Mouse (Mus musculus): ENCODE results near the gene Phldb1. TPM values are rescaled to one million over a fixed set of nuclear protein-coding genes. Genes with fewer than 3 reads are reported as not detected.
"Not testable (repeated sequence)": the region's sequence is repeated elsewhere in the genome, so short reads cannot be mapped to it uniquely, and the experiment has no call there.

The Phldb1 gene
- total RNA-seq, 2 experiments from 2014 or later: 71.8 to 86.4 TPM

GRCm38 (mm10) chr9:44652027-44652426 lies 83.0 kb downstream of the Phldb1 start:
- Histone ChIP-seq H3K27ac (no peak overlapping the region), H3K4me3 (no peak overlapping the region)
- peak; percentile 53 to 71 for DNase-seq (ENCODE audit: low spot score in 2 of 2)
- TF ChIP-seq CTCF (conservative IDR thresholded peaks at IDR 0.05): peak; percentile 91

GRCm38 (mm10) chr9:44648881-44649281 lies 86.1 kb downstream of the Phldb1 start:
- H3K27ac ChIP-seq: no peak overlapping the region
- no peak for DNase-seq (ENCODE audit: low spot score in 2 of 2)
- no peak for TF ChIP-seq CTCF (conservative IDR thresholded peaks at IDR 0.05)
- no peak overlapping the region for H3K4me3 ChIP-seq

GRCm38 (mm10) chr9:44647656-44648055 lies 87.3 kb downstream of the Phldb1 start:
- Histone ChIP-seq H3K4me3 (no peak overlapping the region), H3K27ac (no peak overlapping the region)
- TF ChIP-seq CTCF (conservative IDR thresholded peaks at IDR 0.05): no peak
- DNase-seq (ENCODE audit: low spot score in 2 of 2): no peak

- H3K27ac ChIP-seq: no peak overlapping the region
- no peak for TF ChIP-seq CTCF (conservative IDR thresholded peaks at IDR 0.05)
- DNase-seq (ENCODE audit: low spot score in 2 of 2): no peak
- H3K4me3 ChIP-seq: no peak overlapping the region
Observed at GRCm38 (mm10) chr9:44647026-44647425, 88.0 kb downstream of the Phldb1 start.

- no peak overlapping the region for H3K27ac ChIP-seq
- no peak for TF ChIP-seq CTCF (conservative IDR thresholded peaks at IDR 0.05)
- H3K4me3 ChIP-seq: no peak overlapping the region
- DNase-seq (ENCODE audit: low spot score in 2 of 2): no peak
Observed at GRCm38 (mm10) chr9:44646366-44646765, 88.6 kb downstream of the Phldb1 start.

GRCm38 (mm10) chr9:44645924-44646323 lies 89.1 kb downstream of the Phldb1 start:
- TF ChIP-seq CTCF (conservative IDR thresholded peaks at IDR 0.05): no peak
- DNase-seq (ENCODE audit: low spot score in 2 of 2): no peak
- Histone ChIP-seq H3K4me3 (no peak overlapping the region), H3K27ac (no peak overlapping the region)

GRCm38 (mm10) chr9:44645481-44645880 lies 89.5 kb downstream of the Phldb1 start:
- DNase-seq (ENCODE audit: low spot score in 2 of 2): no peak
- peak; percentile 32 for TF ChIP-seq CTCF (conservative IDR thresholded peaks at IDR 0.05)
- no peak overlapping the region for H3K27ac ChIP-seq
- no peak overlapping the region for H3K4me3 ChIP-seq

- DNase-seq (ENCODE audit: low spot score in 2 of 2): no peak
- Histone ChIP-seq H3K27ac (no peak overlapping the region), H3K4me3 (no peak overlapping the region)
- no peak for TF ChIP-seq CTCF (conservative IDR thresholded peaks at IDR 0.05)
Observed at GRCm38 (mm10) chr9:44644186-44644585, 90.8 kb downstream of the Phldb1 start.

GRCm38 (mm10) chr9:44643103-44643502 lies 91.9 kb downstream of the Phldb1 start:
- H3K4me3 ChIP-seq: no peak overlapping the region
- DNase-seq (ENCODE audit: low spot score in 2 of 2): no peak
- no peak for TF ChIP-seq CTCF (conservative IDR thresholded peaks at IDR 0.05)
- no peak overlapping the region for H3K27ac ChIP-seq

GRCm38 (mm10) chr9:44641616-44642015 lies 93.4 kb downstream of the Phldb1 start:
- no peak overlapping the region for H3K4me3 ChIP-seq
- no peak for TF ChIP-seq CTCF (conservative IDR thresholded peaks at IDR 0.05)
- H3K27ac ChIP-seq: no peak overlapping the region
- no peak for DNase-seq (ENCODE audit: low spot score in 2 of 2)

- H3K4me3 ChIP-seq: no peak overlapping the region
- DNase-seq (ENCODE audit: low spot score in 2 of 2): no peak
- no peak overlapping the region for H3K27ac ChIP-seq
- no peak; the same call in 1 of the 2 replicates for TF ChIP-seq CTCF (conservative IDR thresholded peaks at IDR 0.05)
Observed at GRCm38 (mm10) chr9:44640646-44641357, 94.2 kb downstream of the Phldb1 start.

GRCm38 (mm10) chr9:44640028-44640427 lies 95.0 kb downstream of the Phldb1 start:
- H3K27ac ChIP-seq; H3K4me3 ChIP-seq; DNase-seq (ENCODE audit: low spot score in 2 of 2): not testable (repeated sequence)

GRCm38 (mm10) chr9:44638726-44639125 lies 96.3 kb downstream of the Phldb1 start:
- not testable (repeated sequence) for DNase-seq (ENCODE audit: low spot score in 2 of 2); H3K4me3 ChIP-seq; H3K27ac ChIP-seq

- peak; percentile 57 for TF ChIP-seq CTCF (conservative IDR thresholded peaks at IDR 0.05)
- DNase-seq (ENCODE audit: low spot score in 2 of 2): peak in 1 of 2 experiments; percentile 43
- Histone ChIP-seq H3K4me3 (no peak overlapping the region), H3K27ac (no peak overlapping the region)
Observed at GRCm38 (mm10) chr9:44637551-44638169, 97.3 kb downstream of the Phldb1 start.

Other genes starting within 250 kb of the Phldb1 start
- not detected for gene Cxcr5, start 173.3 kb downstream of the Phldb1 start, total RNA-seq (2021)
- 100 to 1,000 TPM; 132 to 135 TPM for gene Ddx6, start 130.3 kb downstream of the Phldb1 start, total RNA-seq (2021)
- gene Treh, start 62.0 kb downstream of the Phldb1 start, total RNA-seq (2021): under 1 TPM in 1 of 2 experiments, not detected in 1; 0.18 TPM
- gene Arcn1, start 32.6 kb upstream of the Phldb1 start, total RNA-seq (2021): 100 to 1,000 TPM in 1 of 2 experiments, 10 to 100 TPM in 1; 100.0 to 103 TPM
- gene Ift46, start 32.7 kb upstream of the Phldb1 start, total RNA-seq (2021): 10 to 100 TPM; 73.9 to 84.9 TPM
- gene Tmem25, start 64.1 kb upstream of the Phldb1 start, total RNA-seq (2021): 10 to 100 TPM; 50.0 to 50.3 TPM
- 1 to 10 TPM; 1.1 to 1.7 TPM for gene Ttc36, start 67.9 kb upstream of the Phldb1 start, total RNA-seq (2021)
- 10 to 100 TPM; 68.3 to 80.7 TPM for gene Kmt2a, start 146.1 kb upstream of the Phldb1 start, total RNA-seq (2021)
- 100 to 1,000 TPM; 309 to 349 TPM for gene Atp5l, start 185.5 kb upstream of the Phldb1 start, total RNA-seq (2021)
- gene Ube4a, start 230.4 kb upstream of the Phldb1 start, total RNA-seq (2021): 10 to 100 TPM; 73.0 to 75.2 TPM
- not detected for gene Cd3g, start 245.2 kb upstream of the Phldb1 start, total RNA-seq (2021)
- not detected for gene Cd3d, start 246.6 kb upstream of the Phldb1 start, total RNA-seq (2021)

Data from layer of hippocampus, adult 2 months (tissue).